Mouse (Mus musculus) spleen, postnatal 4 days (tissue): ENCODE results near the gene Sh3glb2.

Experiments
- DNase-seq, 2 experiments: peaks; one replicate each; pipeline ENCODE4 v3.0.0; 2022; ENCODE audit warnings: low spot score in 2 of 2

The Sh3glb2 gene

DNA sequence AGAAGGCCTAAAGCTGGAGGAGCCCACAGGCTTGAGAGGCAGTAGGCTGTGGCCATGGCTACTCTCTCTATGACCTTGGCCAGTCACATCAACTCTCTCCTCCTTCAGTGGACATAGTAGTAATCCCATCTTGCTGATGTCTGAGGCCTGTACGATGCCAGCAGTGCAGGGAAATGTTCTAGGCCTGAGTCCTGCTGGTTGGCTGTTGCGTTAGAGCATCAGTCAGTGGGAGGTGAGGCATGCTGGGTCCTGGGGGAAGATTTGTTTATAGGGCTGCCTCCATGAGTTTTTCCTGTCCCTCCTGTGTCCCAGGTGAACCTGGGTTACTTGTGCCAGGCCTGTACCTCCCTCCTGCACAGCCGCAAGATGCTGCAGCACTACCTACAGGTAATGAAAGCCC lies 17.1 kb downstream of the Sh3glb2 start:
- DNase-seq, result no peak

DNA sequence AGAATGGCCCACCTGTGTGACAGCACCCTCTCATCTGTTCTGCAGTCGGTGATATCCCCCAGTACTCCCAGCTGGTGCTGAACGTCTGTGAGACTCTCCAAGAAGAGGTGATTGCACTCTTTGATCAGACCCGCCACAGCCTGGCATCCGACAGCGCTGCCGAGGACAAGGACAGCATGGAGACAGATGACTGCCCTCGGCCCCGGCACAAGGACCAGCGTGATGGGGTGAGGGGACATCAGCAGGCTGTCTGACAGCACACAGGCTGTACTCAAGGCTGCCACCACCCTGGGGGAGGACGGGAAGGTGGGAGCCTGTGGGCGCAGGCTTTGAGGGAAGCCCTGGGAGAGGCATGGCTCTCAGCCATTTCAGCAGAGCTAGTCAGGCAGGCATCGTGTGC lies 22.0 kb downstream of the Sh3glb2 start:
- DNase-seq, result peak in 1 of 2 experiments; percentile 58

DNA sequence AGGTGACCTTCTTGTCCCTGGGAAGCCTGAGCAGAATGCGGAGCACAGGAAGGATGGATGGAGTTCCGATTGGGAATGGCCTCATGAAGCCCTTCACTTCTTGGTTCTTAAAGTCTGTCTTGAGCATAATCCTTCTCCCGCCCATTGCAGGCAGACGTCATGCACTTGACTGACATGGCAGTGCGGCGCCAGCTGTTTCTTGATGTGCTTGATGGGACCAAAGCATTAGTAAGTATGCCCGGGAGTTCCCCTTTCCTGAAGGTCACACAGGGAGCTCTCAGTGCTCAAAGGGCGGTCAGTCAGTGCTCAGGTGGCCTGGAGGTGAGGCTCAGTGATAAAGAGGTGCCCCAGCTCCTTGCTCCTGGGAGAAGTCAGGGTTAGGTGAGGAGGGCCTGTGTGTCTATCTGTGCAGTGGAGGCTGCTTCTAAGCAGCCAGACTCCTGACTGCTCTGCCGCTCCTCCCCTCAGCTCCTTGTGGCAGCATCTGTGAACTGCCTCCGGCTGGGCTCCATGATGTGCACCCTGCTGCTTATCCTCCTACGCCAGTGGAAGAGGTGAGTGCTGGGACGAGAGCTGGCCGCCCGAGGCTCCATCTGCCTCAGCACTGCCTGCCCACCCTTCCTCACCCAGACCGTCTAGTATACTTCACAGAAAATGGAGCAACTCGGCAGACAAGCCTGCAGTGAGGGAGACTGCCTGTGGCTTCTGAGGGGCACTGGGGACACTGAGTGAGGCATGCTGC lies 22.8 kb downstream of the Sh3glb2 start:
- peak in 1 of 2 experiments; percentile 54 for DNase-seq

DNA sequence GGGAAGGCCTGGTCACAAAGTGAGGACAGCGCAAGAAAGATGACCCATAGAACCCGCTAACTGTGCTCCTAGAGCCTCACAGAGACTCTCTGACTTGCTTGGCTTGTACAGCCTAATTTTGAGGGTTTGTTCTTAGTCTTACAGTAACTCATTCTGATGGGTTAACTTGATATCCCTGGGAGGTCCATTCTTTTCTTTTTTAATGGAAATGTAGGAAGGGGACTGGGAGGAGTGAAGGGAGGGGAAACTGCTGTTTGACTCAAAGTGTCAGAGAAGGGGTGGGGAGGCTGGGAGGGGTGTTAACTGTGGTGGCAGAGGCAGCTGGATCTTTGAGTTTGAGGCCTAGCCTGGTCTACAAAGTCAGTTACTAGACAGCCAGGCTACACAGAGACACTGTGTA lies 23.8 kb downstream of the Sh3glb2 start:
- DNase-seq, result no peak

DNA sequence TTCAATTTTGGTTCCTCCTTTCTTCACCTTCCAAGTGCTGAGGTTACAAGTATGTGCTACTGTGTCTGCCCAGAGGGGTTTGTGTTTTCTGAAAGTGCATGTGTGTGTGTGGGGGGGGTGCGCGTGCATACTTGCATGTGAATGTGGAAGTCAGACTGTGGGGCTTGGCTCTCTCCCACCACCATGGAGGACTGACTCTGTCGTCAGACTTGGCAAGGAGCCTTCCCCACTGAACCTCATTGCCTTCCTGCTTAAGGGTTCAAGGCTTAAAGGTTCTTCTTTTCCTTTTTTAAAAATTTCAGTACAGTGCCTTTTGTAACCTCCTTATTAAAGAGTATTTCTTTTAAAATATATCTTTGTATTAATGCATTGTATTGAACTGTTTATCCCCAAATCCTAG lies 30.3 kb downstream of the Sh3glb2 start:
- no peak for DNase-seq

DNA sequence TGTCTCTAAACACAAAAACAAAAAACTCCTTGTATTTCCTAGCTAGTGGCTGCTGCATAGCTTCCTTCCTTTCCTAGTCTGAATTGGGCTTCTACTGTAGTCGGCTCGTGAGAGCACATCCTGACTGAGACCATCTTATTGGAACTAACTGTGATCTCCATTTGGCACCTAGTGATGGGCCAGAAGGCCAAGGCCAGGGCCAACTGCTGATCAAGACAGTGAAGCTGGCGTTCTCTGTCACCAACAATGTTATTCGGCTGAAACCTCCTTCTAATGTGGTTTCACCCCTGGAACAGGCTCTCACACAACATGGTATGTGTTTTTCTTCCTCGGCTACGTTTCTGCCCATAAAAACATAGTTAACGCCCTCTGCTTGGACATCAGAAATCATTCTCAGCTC lies 31.9 kb downstream of the Sh3glb2 start:
- DNase-seq, result no peak

DNA sequence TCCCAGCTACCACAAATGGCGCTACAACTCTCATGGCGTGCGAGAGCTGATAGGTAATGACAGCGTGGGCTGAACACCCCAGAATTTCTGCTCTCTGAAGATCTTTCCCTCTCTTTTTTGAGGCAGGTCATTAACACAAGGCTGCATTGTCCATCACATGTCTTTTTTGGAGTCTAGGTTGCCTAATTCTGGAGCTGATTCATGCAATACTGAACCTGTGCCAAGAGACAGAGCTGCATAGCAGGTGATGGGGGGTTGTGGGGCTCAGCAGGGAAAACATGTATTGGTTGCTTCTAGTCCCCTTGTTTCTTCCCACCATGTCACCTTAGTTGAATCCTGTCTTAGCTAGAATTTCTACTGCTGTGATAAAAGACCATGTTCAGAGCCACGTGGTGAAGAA lies 33.8 kb downstream of the Sh3glb2 start:
- no peak for DNase-seq

DNA sequence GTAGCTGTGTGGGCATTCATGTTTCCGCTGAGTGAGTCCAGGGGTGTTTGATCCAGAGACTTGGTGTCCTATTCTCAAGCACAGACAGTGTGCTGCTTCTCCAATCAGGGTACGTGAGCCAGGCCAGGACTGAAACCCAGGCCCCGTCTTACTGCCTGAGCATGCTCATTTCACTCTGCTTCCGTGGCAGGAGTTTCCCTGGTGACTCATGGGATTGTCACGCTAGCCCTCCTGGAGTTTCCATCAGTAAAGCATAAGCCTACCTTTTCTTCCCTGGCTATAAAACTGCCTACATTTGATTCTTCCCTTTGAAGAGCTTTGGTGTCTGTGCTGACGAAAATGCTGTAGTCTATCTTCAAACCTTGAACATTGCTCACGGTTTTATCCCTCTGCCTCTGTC lies 36.0 kb downstream of the Sh3glb2 start:
- DNase-seq, result no peak

DNA sequence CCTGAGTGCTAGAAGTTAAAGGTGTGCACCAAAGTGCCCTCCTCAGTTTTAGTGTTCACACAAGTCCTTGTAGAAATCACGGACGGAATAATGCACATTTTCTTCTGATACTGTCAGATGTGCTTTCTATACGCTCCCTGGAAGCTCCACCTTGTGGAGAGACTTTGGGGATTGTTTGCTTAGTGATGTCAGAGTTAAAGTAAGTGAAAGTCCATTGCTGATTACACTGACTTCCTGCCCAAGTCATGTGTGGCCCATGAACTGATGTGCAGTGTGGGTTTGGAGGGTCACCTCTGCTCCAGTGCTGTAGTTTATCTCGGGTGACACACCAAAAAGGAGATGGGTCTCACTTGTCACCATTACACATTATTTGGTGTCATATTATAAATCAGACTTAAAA lies 39.9 kb downstream of the Sh3glb2 start:
- DNase-seq, result no peak

DNA sequence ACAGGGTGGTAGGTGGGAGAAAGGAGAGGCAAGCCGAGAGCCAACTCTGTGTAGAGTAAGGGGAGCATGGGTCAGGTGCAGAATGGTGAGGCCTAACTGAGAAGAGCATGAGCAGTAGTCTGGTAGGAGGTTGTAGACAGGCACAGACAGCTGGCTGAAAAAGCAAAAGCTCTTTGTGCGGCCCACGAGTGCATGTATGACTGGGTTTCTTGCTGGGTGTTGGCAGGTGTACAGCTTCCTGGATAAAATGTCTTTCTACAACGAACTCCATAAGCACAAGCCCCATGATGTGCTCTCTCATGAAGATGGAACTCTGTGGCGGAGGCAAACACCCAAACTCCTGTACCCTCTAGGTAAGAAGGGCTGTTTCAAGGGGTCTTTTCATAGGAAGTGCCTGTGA lies 42.2 kb downstream of the Sh3glb2 start:
- no peak for DNase-seq

DNA sequence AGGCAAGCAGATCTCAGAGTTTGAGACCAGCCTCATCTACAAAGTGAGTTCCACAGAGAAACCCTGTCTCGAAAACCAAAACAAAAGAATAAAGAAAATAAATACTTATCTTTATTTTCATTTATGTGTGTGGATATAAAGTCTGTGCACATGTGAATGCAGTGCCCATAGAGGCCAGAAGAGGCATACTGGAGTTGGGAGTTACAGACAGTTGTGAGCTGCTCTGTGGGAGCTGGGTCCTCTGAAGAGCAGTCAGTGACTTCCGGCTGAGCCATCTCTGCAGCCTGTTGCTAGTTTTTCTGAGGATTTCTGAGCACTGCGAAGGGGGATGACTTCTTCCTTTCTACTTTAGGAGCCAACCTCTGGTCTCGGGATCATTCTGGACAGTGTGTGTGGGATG lies 43.0 kb downstream of the Sh3glb2 start:
- no peak for DNase-seq

DNA sequence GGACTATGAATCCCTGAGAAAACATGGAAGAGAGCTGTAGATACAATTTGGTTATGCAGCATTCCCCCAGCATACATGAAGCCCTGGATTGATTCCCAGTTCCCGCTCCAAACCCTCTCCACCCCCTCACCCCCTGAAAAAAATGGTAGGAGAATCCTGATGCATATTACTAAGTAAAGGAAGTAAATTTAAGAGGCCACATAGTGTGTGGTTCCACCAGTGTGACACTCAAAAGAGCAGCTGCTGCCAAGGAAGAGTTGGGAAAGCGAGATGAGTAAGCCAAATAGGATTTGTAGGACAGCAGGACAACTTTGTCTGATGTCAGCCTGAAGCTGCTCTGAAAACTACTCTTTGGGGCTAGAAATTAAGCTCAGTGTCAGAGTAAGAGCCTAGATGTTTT lies 47.7 kb downstream of the Sh3glb2 start:
- DNase-seq, result no peak

DNA sequence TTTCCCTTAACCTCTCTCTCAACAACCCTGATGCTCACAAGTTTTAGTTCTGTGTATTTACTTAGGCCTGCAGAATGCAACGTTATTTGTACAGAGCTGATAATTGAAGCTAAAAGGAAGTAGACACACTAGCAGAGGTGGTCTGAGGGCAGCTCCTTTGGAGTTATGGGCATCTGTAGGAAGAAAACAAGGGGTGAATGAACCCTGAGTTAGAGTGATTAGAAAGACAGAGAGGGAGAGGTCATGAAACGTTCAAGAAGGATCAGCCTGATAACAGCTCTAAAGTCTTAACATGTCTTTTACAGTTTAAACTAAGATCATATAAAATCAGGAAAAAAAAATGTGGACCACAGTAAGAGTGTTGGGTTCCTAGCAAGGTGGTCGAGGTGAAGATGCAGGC lies 49.8 kb downstream of the Sh3glb2 start:
- no peak for DNase-seq

DNA sequence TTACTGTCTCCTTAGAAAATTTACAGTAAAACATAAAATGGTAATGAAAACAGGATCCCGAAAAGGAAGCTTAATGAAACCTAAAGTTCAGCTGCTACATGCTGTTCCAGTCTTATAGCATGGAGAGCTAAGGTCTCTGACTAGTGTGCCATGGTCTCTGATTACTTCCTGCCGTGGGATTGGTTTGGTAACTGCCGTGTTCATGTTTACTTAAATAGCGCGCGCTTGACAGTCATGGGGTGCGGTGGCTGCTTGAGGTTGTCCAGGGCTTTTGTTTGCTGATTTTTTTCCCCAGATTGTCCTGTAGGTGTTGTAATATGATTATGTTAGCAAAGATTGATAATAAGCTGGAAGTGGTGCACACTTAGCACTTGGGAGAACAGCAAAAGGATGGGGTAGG lies 53.0 kb downstream of the Sh3glb2 start:
- DNase-seq, result no peak

DNA sequence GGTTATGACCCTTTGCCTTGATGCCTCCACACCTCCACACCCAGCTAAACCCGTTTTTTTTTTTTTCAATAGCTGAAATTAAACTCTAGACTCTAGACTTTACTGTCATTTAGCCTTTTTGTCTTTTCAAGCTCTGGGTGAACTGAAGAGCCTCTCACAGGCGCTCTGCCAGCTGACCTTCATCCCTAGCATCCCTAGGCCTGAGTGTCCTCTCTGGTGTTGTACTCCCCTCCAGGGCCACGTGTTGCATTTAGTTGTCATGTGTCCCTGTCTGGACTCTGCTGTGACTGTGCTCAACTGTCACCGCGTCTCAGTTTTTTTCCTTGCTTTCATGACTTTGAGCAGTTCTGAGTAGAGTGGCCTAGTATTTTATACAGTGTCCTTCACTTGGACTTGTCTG lies 59.2 kb downstream of the Sh3glb2 start:
- DNase-seq, result no peak

DNA sequence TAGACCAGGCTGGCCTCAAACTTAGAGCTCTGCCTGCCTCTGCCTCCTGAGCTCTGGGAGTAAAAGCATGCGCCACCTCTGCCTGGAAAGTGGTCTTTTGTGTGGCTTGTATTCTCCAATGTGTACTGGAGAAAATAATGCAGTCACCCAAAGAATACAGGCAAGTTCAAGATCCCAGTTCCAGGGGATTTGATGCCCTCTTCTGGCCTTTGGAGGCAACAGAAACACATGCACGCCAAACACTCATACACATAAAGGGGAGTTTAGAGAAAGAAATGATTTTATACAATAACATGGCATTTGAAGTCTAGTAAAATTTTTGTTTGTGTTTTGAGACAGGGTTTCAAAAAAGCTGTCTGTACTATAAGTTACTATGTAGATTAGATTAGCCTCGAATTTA lies 59.6 kb downstream of the Sh3glb2 start:
- DNase-seq, result no peak
